Mouse (Mus musculus): Measurements from ENCODE around the gene Cbr3. TPM values are rescaled to one million over a fixed set of nuclear protein-coding genes. Genes with fewer than 3 reads are reported as not detected.

The Cbr3 gene
- total RNA-seq, 1 experiment from 2014 or later = 2.1 TPM

GRCm38 (mm10) chr16:93709217-93709616, 26.2 kb downstream of the Cbr3 start:
- no peak for ATAC-seq (ENCODE audit: extremely low read depth, insufficient number of reproducible peaks, low FRiP score, poor library complexity, severe bottlenecking)

DNA sequence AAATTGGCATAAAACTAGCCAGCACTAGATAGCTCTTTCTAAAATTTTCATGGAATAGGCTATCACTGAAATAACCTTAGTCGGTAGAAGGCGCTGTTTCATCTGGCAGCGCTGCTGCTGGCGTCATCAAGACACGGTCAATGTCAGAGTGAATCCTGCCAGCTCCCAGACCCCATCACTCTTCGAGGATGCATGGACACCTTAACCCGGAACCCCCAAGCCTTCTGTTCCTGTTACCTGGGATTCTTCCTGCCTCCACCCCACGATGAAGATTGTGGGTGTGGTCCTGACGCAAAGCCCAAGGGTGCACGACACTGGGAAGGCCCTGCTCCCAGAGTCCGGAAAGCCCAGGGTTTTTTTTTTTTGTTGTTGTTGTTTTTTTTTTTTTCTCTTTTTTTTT, 27.9 kb downstream of the Cbr3 start:
- ATAC-seq (ENCODE audit: extremely low read depth, insufficient number of reproducible peaks, low FRiP score, poor library complexity, severe bottlenecking) = peak; percentile 60

DNA sequence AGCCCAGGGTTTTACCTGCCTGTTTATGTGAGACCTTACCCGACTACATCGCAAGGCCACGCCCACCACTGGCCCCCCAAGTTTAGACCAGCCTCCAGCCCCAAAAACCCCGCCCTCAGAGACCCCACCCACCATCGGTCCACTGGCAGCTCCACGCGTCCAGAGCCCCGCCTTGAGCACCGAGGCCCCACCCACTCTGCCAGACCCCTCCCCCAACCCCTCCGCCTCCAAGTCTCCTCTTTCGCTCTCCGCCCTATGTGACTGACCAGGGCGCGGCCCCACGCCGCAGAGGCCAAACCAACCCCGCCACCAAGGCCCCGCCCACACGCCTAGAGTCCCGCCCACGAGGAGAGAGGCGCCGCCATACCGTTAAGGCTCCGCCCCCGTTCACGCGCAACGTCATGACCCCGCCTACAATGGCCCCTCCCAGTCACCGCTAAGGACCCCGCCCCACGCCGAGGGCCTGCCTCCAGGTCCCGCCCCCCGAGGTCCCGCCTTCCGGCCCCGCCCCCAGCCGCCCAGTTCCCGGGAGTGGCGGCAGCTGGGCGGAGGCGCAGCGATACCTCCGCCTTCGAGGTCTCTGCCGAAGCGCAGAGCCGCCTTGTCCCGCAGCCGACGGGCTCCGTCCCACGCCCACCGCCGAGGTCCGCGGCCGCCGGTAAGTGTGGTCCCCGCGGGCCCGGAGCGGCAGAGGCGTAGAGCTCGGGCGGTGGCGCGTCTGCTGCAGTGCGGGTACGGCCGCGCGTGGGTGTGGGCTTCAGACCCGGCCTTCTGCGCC, 28.6 kb downstream of the Cbr3 start, which contains the start of gene Dop1b:
TSS of gene Dop1b (plus strand) at position 494 of the 778 bp plus-strand sequence.
- peak; percentile 86 for ATAC-seq (ENCODE audit: extremely low read depth, insufficient number of reproducible peaks, low FRiP score, poor library complexity, severe bottlenecking)

DNA sequence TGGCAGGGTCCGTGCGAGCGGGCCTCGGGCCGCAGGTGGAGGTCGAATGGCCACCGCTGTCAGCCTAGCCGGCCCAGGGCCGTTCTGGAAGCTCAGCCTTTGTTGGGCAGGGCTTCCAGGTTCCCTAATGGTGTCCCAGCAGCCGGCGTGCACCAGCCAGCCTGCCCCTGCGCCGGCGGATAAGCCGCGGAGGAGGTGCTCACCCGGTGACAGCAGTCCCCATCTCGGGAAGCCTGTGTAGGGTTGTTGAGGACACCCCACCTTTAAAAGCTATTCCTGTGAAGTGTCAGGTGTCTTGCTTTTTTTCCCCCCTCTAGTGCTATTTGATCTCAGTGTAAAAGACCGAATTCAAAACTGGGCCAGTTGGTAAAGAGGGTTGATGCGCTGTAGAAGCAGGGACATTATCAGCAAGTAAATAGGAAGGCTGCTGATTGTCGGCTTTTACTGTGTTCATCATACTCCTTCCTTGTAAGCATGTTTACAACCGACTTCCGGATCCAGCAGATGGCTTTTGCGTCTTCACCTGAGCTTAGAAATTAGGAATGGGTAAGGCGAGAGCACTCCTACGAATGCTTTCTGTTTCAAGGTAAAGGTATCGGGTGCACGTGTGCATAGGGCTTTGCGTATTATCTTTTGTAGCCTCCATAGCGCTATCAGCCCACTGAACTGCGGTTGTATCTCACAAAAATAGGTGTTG, 29.3 kb downstream of the Cbr3 start:
- ATAC-seq (ENCODE audit: extremely low read depth, insufficient number of reproducible peaks, low FRiP score, poor library complexity, severe bottlenecking) = no peak

- no peak for ATAC-seq (ENCODE audit: extremely low read depth, insufficient number of reproducible peaks, low FRiP score, poor library complexity, severe bottlenecking)
Observed at GRCm38 (mm10) chr16:93712966-93713365, 30.0 kb downstream of the Cbr3 start.

DNA sequence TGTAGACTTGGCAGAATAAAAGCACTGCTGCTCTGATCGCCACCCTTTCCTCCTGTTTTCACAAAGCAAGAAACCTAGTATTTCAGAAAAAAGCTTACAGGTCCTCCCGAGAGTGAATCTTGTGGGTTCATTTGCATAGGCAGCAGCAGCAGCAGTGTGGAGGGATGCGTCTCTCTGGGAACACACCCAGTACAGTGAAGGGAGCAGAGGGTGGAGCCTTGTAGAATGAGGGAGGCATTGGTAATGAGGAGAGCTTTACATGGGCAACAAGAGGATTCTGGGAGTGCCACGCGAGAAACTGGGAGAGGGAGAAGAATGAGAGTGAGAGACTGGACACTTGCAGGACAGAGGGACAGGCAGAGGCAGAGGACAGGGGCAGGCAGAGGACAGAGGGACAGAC, 31.4 kb downstream of the Cbr3 start:
- no peak for ATAC-seq (ENCODE audit: extremely low read depth, insufficient number of reproducible peaks, low FRiP score, poor library complexity, severe bottlenecking)

DNA sequence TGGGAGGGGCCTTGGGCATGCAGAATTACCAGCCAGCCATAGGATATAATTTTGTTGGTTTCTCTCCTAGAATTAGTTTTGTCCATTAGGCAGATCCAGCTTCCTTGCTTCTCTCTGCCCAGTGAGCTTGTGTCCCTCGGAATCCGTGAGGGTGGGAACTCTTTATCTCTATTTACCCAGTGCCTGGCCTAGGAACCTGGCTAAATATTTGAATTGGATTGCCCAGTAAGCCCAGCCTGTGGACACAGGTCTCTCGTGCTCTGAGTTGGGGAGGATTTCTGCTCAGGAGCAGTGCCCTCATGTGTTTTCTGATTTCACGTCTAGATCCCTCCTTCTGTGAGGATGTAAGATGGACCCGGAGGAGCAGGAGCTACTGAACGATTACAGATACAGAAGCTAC, 32.8 kb downstream of the Cbr3 start:
- no peak for ATAC-seq (ENCODE audit: extremely low read depth, insufficient number of reproducible peaks, low FRiP score, poor library complexity, severe bottlenecking)

DNA sequence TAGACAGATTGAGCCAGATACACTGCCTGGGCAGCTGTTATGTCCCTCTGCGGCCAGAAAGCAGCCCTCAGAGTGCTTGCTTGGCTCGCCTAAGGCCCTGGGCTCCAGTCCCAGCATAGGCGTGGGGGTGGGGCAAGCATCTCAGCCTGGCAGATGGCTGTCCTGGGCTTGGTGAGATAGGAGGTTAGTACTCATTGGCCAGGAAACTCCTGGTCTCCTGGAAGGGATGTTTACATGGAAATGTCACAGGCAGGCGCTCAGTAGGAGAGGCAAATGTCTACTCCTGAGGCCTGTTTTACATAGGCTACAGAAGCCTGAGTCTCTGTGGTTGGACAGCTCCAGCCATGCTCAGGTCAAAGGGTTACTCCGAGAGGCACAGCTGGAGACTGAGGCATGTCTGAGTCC, 34.3 kb downstream of the Cbr3 start:
- ATAC-seq (ENCODE audit: extremely low read depth, insufficient number of reproducible peaks, low FRiP score, poor library complexity, severe bottlenecking) = no peak

GRCm38 (mm10) chr16:93721771-93722170, 38.8 kb downstream of the Cbr3 start:
- peak; percentile 75 for ATAC-seq (ENCODE audit: extremely low read depth, insufficient number of reproducible peaks, low FRiP score, poor library complexity, severe bottlenecking)

DNA sequence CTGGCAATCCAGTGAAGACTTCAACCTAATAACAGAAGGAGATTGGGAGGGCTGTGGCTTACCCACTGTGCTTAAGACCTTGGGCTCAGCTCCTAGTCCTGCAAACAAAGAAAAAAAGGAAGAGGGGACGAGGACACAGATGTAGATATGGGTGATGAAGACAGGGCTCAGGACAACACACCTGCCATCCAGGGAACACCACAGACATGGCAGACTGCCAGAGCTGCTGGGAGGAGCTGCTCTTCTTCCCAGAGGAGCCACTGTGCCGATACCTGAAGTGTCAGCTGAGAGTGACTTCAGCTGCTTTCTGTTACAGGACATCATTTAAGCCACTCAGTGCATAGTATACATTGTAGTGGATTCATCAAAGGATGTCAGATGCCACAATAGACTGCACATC, 39.5 kb downstream of the Cbr3 start:
- no peak for ATAC-seq (ENCODE audit: extremely low read depth, insufficient number of reproducible peaks, low FRiP score, poor library complexity, severe bottlenecking)

DNA sequence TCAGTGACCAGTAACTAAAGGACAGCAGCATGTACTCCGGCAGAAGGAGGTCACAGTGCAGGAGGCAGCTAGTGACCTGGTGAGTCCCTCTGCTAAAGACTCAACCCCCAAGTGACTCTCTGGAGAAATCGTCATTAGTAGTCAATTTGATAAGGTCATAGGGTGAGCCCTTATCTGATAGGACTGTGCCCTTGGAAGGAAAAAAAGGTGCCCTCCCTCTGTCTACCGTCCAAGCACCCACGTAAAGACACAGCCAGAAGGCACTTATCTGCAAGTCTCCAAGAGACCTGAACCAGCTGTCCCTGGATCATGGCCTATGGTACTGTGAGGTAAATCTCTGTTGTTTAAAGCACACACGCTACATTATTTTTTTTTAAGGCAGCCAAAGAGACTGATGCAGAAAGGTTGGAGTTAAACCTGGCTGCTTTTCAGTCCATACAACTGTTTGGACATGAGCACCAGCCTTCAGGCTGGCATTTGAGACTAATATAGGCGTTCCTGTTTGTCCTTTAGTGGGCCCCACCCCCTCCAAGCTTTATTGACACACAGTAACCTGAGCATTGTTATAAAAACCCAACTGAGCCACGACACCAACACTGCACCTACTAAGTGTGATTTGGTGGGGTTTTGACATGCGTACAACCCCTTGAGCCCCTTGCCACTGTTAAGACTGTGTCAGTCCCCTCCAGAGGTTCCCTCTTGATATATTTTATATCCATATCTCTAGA, 42.6 kb downstream of the Cbr3 start:
- no peak for ATAC-seq (ENCODE audit: extremely low read depth, insufficient number of reproducible peaks, low FRiP score, poor library complexity, severe bottlenecking)

GRCm38 (mm10) chr16:93726186-93726585, 43.2 kb downstream of the Cbr3 start:
- ATAC-seq (ENCODE audit: extremely low read depth, insufficient number of reproducible peaks, low FRiP score, poor library complexity, severe bottlenecking) = no peak

DNA sequence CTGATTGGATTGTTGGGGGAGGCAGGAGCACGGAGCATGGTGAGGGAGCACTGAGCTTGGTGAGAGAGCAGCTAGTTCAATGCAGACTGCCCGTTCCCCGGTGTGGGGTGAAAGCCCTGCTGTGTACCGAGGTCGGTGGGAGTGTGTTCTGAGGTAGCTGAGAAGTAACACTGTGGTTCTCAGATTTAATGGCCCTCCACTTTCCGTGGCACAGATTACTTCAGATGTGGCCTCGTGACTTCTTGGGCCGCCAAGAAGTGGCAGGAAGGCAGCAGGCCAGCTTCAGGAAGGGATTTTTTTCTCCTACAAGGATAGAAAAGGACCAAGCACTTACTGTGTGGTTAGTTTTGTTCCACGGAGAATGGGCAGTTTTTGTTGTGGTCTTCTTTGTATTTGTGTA, 45.7 kb downstream of the Cbr3 start:
- no peak for ATAC-seq (ENCODE audit: extremely low read depth, insufficient number of reproducible peaks, low FRiP score, poor library complexity, severe bottlenecking)

DNA sequence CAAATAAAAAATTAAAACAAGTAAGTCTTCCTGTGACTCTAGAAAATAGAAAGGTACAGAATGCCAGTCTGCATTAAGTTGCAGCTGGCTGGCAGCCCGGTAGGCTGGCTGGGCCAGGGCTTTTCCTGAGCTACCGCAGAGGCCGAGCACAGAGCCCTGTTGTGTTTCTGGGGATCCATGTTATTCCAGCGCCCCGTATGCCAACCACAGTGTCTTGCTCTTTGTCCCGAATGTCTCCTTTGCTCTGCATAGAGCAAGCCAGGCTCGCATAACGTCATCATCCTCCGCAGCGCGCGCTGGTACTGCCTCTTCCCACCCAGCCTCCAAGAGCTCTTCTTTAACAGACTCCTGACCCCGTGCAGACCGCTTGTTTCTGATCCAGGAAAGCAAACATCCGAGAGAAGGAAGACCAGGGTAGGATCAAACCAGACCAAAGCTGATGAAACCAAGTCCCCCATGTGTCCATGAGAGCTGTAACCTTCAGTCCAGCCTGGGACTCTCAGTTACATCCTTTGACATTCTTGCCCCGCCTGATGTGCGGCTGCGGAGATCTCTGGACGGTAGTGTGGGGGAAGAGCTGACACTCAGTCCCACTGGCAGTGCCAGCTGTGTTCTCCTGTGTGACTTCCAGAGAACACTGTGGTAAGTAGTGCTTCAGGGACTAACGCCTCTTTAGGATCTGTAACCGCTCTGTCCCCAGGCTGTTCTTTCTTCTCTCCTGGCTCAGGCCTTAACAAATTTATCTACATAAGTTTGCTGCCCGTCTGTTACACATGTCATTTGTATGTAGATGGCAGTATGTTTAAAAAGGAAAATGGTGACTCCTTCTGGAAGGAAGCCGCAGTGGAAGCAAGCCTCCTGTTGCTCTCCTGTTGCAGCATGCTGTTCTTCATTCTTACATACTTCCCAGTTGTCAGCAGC, 47.0 kb downstream of the Cbr3 start:
- ATAC-seq (ENCODE audit: extremely low read depth, insufficient number of reproducible peaks, low FRiP score, poor library complexity, severe bottlenecking) = no peak

GRCm38 (mm10) chr16:93731310-93731709, 48.3 kb downstream of the Cbr3 start:
- no peak for ATAC-seq (ENCODE audit: extremely low read depth, insufficient number of reproducible peaks, low FRiP score, poor library complexity, severe bottlenecking)

DNA sequence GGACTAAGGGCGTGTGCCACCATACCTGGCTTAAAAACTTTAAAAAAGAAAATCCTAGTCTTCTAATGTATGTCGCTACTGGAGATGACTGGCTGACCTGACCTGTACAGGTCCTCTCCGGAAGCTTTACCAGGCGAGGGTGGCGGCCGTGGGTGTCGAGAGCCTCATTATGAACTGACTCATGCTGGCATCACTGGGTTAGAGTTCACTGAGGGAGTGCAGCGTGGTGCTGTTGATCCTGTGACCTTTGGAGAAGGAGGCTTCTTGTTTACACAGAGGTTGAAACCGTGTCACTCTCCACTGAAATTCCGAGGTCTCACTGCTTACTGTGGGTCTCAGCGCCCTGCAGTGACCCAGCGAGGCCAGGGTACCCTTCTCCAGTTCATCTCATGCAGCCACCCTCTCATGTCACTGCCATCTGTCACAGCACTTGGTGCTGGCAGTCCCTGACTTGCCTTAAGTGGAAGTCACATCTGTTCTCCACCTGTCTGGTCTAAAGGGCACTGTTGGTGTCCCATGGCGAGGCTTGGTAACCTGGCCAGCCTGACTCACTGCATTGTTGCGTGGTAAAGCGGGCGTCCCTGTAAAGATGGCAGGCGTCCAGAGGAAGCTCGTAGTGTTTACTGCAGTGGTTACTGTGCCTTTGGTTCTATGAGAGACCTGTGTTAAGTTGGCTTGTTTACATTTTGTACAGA, 50.0 kb downstream of the Cbr3 start:
- no peak for ATAC-seq (ENCODE audit: extremely low read depth, insufficient number of reproducible peaks, low FRiP score, poor library complexity, severe bottlenecking)

- ATAC-seq (ENCODE audit: extremely low read depth, insufficient number of reproducible peaks, low FRiP score, poor library complexity, severe bottlenecking) = no peak
Observed at GRCm38 (mm10) chr16:93739251-93739650, 56.2 kb downstream of the Cbr3 start.

Measured in neutrophil, adult 5-6 weeks (primary cell).